Mouse (Mus musculus) megakaryocyte, embryonic 14.5 days (primary cell): ENCODE data around the gene Cryzl1. TPM values are rescaled to one million over a fixed set of nuclear protein-coding genes. Genes with fewer than 3 reads are reported as not detected.

ENCODE experiments used
- H3K27me3 ChIP-seq: replicated peaks from 2 replicates; pipeline ENCODE3; 2012; ENCODE audit warnings: inconsistent platforms
- H3K36me3 ChIP-seq: replicated peaks from 2 replicates; pipeline ENCODE3; 2012; ENCODE audit warnings: low read length, inconsistent platforms, mixed read lengths
- H3K4me1 ChIP-seq: 2 replicates; pipeline ENCODE4 v1.6.1; 2012; ENCODE audit warnings: inconsistent platforms
- H3K4me3 ChIP-seq: replicated peaks from 2 replicates; pipeline ENCODE3; 2012; ENCODE audit warnings: moderate library complexity, mild to moderate bottlenecking, inconsistent platforms
- H3K9me3 ChIP-seq: 2 replicates; pipeline ENCODE4 v1.6.1; 2012; ENCODE audit warnings: inconsistent platforms
- FLI1 ChIP-seq: IDR thresholded peaks from 2 replicates; pipeline ENCODE4 v1.6.1; 2012; ENCODE audit warnings: low read length, inconsistent platforms, mixed read lengths
- GATA1 ChIP-seq: IDR thresholded peaks from 3 replicates; pipeline ENCODE4 v1.6.1; 2012; ENCODE audit warnings: mixed read lengths, low read length, inconsistent platforms, borderline replicate concordance
- polyA plus RNA-seq: library from polyadenylated mRNA; stranded (reverse); fragments of >175 nt; gene quantifications from 2 replicates; pipeline ENCODE4 v1.2.3, GENCODE M21; 2012; ENCODE audit warnings: low replicate concordance; ENCODE audit not compliant: insufficient read depth

The Cryzl1 gene
- polyA plus RNA-seq, 1 experiment: 9.9 TPM

- peaks cover 100% of the 10 kb centered on the region for H3K36me3 ChIP-seq
- peaks cover 51% of the 10 kb centered on the region for H3K4me1 ChIP-seq
- no peak for TF ChIP-seq FLI1
- no peak for TF ChIP-seq GATA1
- H3K27me3 ChIP-seq: no peaks in the 10 kb centered on the region
- H3K4me3 ChIP-seq: no peak overlapping the region
- peaks cover 4% of the 10 kb centered on the region; the same call in 1 of the 2 replicates for H3K9me3 ChIP-seq
These were observed 66.4 kb downstream of the Cryzl1 start for GRCm38 (mm10) chr16:91662336-91662735.

GRCm38 (mm10) chr16:91661397-91661796 is 67.4 kb downstream of the Cryzl1 start:
- no peaks in the 10 kb centered on the region for H3K27me3 ChIP-seq
- H3K4me1 ChIP-seq: peaks cover 54% of the 10 kb centered on the region
- no peak for TF ChIP-seq FLI1
- TF ChIP-seq GATA1: no peak
- peaks cover 100% of the 10 kb centered on the region for H3K36me3 ChIP-seq
- peaks cover 4% of the 10 kb centered on the region; the same call in 1 of the 2 replicates for H3K9me3 ChIP-seq
- H3K4me3 ChIP-seq: no peak overlapping the region

- Histone ChIP-seq H3K4me3 (no peak overlapping the region), H3K9me3 (peaks cover 10% of the 10 kb centered on the region), H3K27me3 (no peaks in the 10 kb centered on the region), H3K4me1 (peaks cover 63% of the 10 kb centered on the region), H3K36me3 (peaks cover 100% of the 10 kb centered on the region)
- TF ChIP-seq FLI1: no peak
- no peak for TF ChIP-seq GATA1
These were observed 69.0 kb downstream of the Cryzl1 start for GRCm38 (mm10) chr16:91659798-91660197.

- Histone ChIP-seq H3K36me3 (peaks cover 100% of the 10 kb centered on the region), H3K9me3 (peaks cover 10% of the 10 kb centered on the region), H3K4me3 (no peak overlapping the region), H3K4me1 (peaks cover 67% of the 10 kb centered on the region), H3K27me3 (no peaks in the 10 kb centered on the region)
- TF ChIP-seq FLI1 (no peak), GATA1 (no peak)
These were observed 70.3 kb downstream of the Cryzl1 start for GRCm38 (mm10) chr16:91658471-91658870.

- Histone ChIP-seq H3K27me3 (no peaks in the 10 kb centered on the region), H3K9me3 (peaks cover 10% of the 10 kb centered on the region), H3K4me1 (peaks cover 71% of the 10 kb centered on the region), H3K36me3 (peaks cover 100% of the 10 kb centered on the region), H3K4me3 (peak overlapping the region; percentile 7)
- TF ChIP-seq GATA1 (no peak), FLI1 (no peak)
These were observed 71.5 kb downstream of the Cryzl1 start for GRCm38 (mm10) chr16:91657285-91657684.

- H3K4me3 ChIP-seq: no peak overlapping the region
- H3K4me1 ChIP-seq: peaks cover 69% of the 10 kb centered on the region
- peaks cover 10% of the 10 kb centered on the region for H3K9me3 ChIP-seq
- TF ChIP-seq GATA1 (no peak), FLI1 (no peak)
- no peaks in the 10 kb centered on the region for H3K27me3 ChIP-seq
- peaks cover 97% of the 10 kb centered on the region for H3K36me3 ChIP-seq
These were observed 73.5 kb downstream of the Cryzl1 start for GRCm38 (mm10) chr16:91655285-91655684.

- Histone ChIP-seq H3K27me3 (no peaks in the 10 kb centered on the region), H3K4me1 (peaks cover 47% of the 10 kb centered on the region), H3K36me3 (peaks cover 69% of the 10 kb centered on the region), H3K9me3 (peaks cover 6% of the 10 kb centered on the region; the same call in 1 of the 2 replicates), H3K4me3 (peak overlapping the region; percentile 42)
- no peak for TF ChIP-seq GATA1
- no peak for TF ChIP-seq FLI1
These were observed 76.6 kb downstream of the Cryzl1 start for GRCm38 (mm10) chr16:91652191-91652590.

- Histone ChIP-seq H3K36me3 (peaks cover 45% of the 10 kb centered on the region), H3K9me3 (no peaks in the 10 kb centered on the region), H3K27me3 (no peaks in the 10 kb centered on the region), H3K4me1 (peaks cover 44% of the 10 kb centered on the region), H3K4me3 (peak overlapping the region; percentile 75)
- TF ChIP-seq FLI1 (no peak), GATA1 (no peak)
These were observed 79.0 kb downstream of the Cryzl1 start for GRCm38 (mm10) chr16:91649781-91650180.

- Histone ChIP-seq H3K4me1 (peaks cover 49% of the 10 kb centered on the region), H3K9me3 (no peaks in the 10 kb centered on the region), H3K27me3 (no peaks in the 10 kb centered on the region), H3K4me3 (peak overlapping the region; percentile 96), H3K36me3 (peaks cover 40% of the 10 kb centered on the region)
- TF ChIP-seq GATA1 (no peak), FLI1 (no peak)
These were observed 79.5 kb downstream of the Cryzl1 start for GRCm38 (mm10) chr16:91649246-91649645.

- peaks cover 44% of the 10 kb centered on the region for H3K4me1 ChIP-seq
- no peaks in the 10 kb centered on the region for H3K9me3 ChIP-seq
- TF ChIP-seq GATA1 (no peak), FLI1 (no peak)
- peak overlapping the region; percentile 96 for H3K4me3 ChIP-seq
- no peaks in the 10 kb centered on the region for H3K27me3 ChIP-seq
- peaks cover 31% of the 10 kb centered on the region for H3K36me3 ChIP-seq
These were observed 80.6 kb downstream of the Cryzl1 start for GRCm38 (mm10) chr16:91648220-91648550.
